21 mouse cellular contexts compared by ENCODE assay signal in genomic region chr12:16391163-16391562, GRCm38 (mm10).
DNase-seq lines count a peak whose midpoint lies in the region; ATAC-seq and TF ChIP-seq lines count a peak whose summit lies in the region.
"Had no signal": no experiment of that assay in that cellular context is flagged by ENCODE, and none has a peak within 500 bp of the region (broad histone marks: within the 10 kb centered on the region; RNA-seq: fewer than 3 reads in every experiment).

No protein-coding gene starts in this region.

- intact Hi-C loops in heart, postnatal 14 days (cut with DNase I), result no loop called here
- intact Hi-C loops in heart, postnatal 36 days (cut with DNase I), result no loop called here

- no peak for TF ChIP-seq EP300 in liver, embryonic 14.5 days (IDR thresholded peaks at IDR 0.05; ENCODE audit: low read depth)

- no peaks in the 10 kb centered on the region for H3K4me1 ChIP-seq in heart, embryonic 11.5 days (ENCODE audit: control insufficient read depth, insufficient read depth, low read length)
- H3K4me1 ChIP-seq in heart, embryonic 16.5 days (ENCODE audit: control insufficient read depth, insufficient read depth, low read length), result peaks cover 12% of the 10 kb centered on the region
- H3K4me1 ChIP-seq in liver, embryonic 11.5 days (replicated peaks; ENCODE audit: control insufficient read depth, insufficient read depth, low read length), result no peaks in the 10 kb centered on the region
- H3K4me1 ChIP-seq in liver, embryonic 14.5 days (replicated peaks; ENCODE audit: control insufficient read depth in 2 of 2, insufficient read depth in 2 of 2, low read length in 1 of 2), result peaks cover 0 to 9% of the 10 kb centered on the region in 2 experiments; a peak in 2 of 4 replicates
- H3K4me1 ChIP-seq: forebrain, embryonic 10.5 days; forebrain, embryonic 15.5 days; midbrain, embryonic 15.5 days; neural tube, embryonic 15.5 days had no signal

- no peak overlapping the region for H3K4me3 ChIP-seq in heart, embryonic 11.5 days (ENCODE audit: low read depth, low read length)
- no peak overlapping the region for H3K4me3 ChIP-seq in heart, embryonic 16.5 days (ENCODE audit: low read length)
- no peak overlapping the region for H3K4me3 ChIP-seq in liver, embryonic 11.5 days (ENCODE audit: low read depth, low read length)
- H3K4me3 ChIP-seq in liver, embryonic 14.5 days (ENCODE audit: insufficient read depth in 1 of 2, low read depth in 2 of 2, low read length in 2 of 2), result no peak overlapping the region
- H3K4me3 ChIP-seq: embryonic facial prominence, embryonic 13.5 days; forebrain, embryonic 10.5 days; forebrain, embryonic 15.5 days; layer of hippocampus, adult 2 months; midbrain, embryonic 15.5 days; neural tube, embryonic 15.5 days had no signal

- no peak for TF ChIP-seq CTCF in liver, embryonic 14.5 days (IDR thresholded peaks at IDR 0.05; ENCODE audit: low read depth)

- ATAC-seq in heart, embryonic 11.5 days (replicated peaks; ENCODE audit: insufficient number of reproducible peaks, low FRiP score, low TSS enrichment), result no peak
- ATAC-seq in heart, embryonic 16.5 days (replicated peaks; ENCODE audit: extremely low read depth, insufficient read depth, low FRiP score), result no peak
- ATAC-seq in liver, embryonic 11.5 days (replicated peaks; ENCODE audit: low FRiP score), result 0 out of 2 replicates have a peak, but pooled peaks have one; percentile 15
- ATAC-seq in liver, embryonic 14.5 days (ENCODE audit: insufficient read depth), result peak; percentile 59; the same call in 1 of the 2 replicates
- ATAC-seq: CD4-positive, CD25-positive, alpha-beta regulatory T cell, adult 4 months; hindbrain, embryonic 16.5 days; midbrain, embryonic 15.5 days had no signal

- 64% methylated on average over 5 of the region's 5 CpGs for WGBS in heart, embryonic 11.5 days (ENCODE audit: insufficient replicate concordance)
- 67% methylated on average over 5 of the region's 5 CpGs for WGBS in heart, embryonic 16.5 days
- 60% methylated on average over 5 of the region's 5 CpGs for WGBS in liver, embryonic 11.5 days
- WGBS in liver, embryonic 14.5 days (ENCODE audit: insufficient replicate concordance), result 44% methylated on average over 5 of the region's 5 CpGs

- no peaks in the 10 kb centered on the region for H3K9me3 ChIP-seq in heart, embryonic 11.5 days (replicated peaks; ENCODE audit: control insufficient read depth, low read length)
- H3K9me3 ChIP-seq in heart, embryonic 16.5 days (replicated peaks; ENCODE audit: control insufficient read depth, low read length), result peaks cover 5% of the 10 kb centered on the region; the same call in 1 of the 2 replicates
- H3K9me3 ChIP-seq in liver, embryonic 11.5 days (ENCODE audit: control insufficient read depth, low read length), result no peaks in the 10 kb centered on the region
- H3K9me3 ChIP-seq in liver, embryonic 14.5 days (ENCODE audit: control insufficient read depth, low read length), result no peaks in the 10 kb centered on the region
- H3K9me3 ChIP-seq: embryonic facial prominence, embryonic 13.5 days; forebrain, embryonic 10.5 days; forebrain, embryonic 15.5 days; midbrain, embryonic 15.5 days; neural tube, embryonic 15.5 days had no signal

- H3K4me2 ChIP-seq in heart, embryonic 11.5 days, result no peak overlapping the region
- no peak overlapping the region for H3K4me2 ChIP-seq in heart, embryonic 16.5 days (ENCODE audit: low read depth, low read length)
- no peak overlapping the region for H3K4me2 ChIP-seq in liver, embryonic 11.5 days
- H3K4me2 ChIP-seq in liver, embryonic 14.5 days (ENCODE audit: low read depth), result no peak overlapping the region
- H3K4me2 ChIP-seq: embryonic facial prominence, embryonic 13.5 days; forebrain, embryonic 15.5 days; midbrain, embryonic 15.5 days; neural tube, embryonic 15.5 days had no signal

- H3K27me3 ChIP-seq in heart, embryonic 11.5 days (ENCODE audit: control insufficient read depth, insufficient read depth, low read length), result no peaks in the 10 kb centered on the region
- H3K27me3 ChIP-seq in heart, embryonic 16.5 days (ENCODE audit: control insufficient read depth, insufficient read depth, low read length), result no peaks in the 10 kb centered on the region
- no peaks in the 10 kb centered on the region for H3K27me3 ChIP-seq in liver, embryonic 11.5 days (replicated peaks; ENCODE audit: control insufficient read depth, insufficient read depth, low read length)
- no peaks in the 10 kb centered on the region for H3K27me3 ChIP-seq in liver, embryonic 14.5 days (ENCODE audit: control insufficient read depth, insufficient read depth, low read length)
- H3K27me3 ChIP-seq: embryonic facial prominence, embryonic 13.5 days; forebrain, embryonic 15.5 days; midbrain, embryonic 15.5 days; neural tube, embryonic 15.5 days had no signal

- no peaks in the 10 kb centered on the region for H3K36me3 ChIP-seq in heart, embryonic 11.5 days (ENCODE audit: control insufficient read depth, insufficient read depth, low read length)
- no peaks in the 10 kb centered on the region for H3K36me3 ChIP-seq in heart, embryonic 16.5 days (ENCODE audit: control insufficient read depth, insufficient read depth)
- H3K36me3 ChIP-seq in liver, embryonic 11.5 days (ENCODE audit: control insufficient read depth, insufficient read depth, low read length), result no peaks in the 10 kb centered on the region
- no peaks in the 10 kb centered on the region for H3K36me3 ChIP-seq in liver, embryonic 14.5 days (replicated peaks; ENCODE audit: control insufficient read depth, insufficient read depth, low read depth)
- H3K36me3 ChIP-seq: embryonic facial prominence, embryonic 13.5 days; forebrain, embryonic 10.5 days; forebrain, embryonic 15.5 days; midbrain, embryonic 15.5 days; neural tube, embryonic 15.5 days had no signal

- no peak for DNase-seq in heart, postnatal 14 days
- DNase-seq in heart, postnatal 36 days, result no peak
- DNase-seq in liver, embryonic 11.5 days (ENCODE audit: low spot score), result no peak
- no peak for DNase-seq in liver, embryonic 14.5 days (ENCODE audit: low read depth in 3 of 3, low spot score in 3 of 3)
- no peak for DNase-seq in layer of hippocampus, postnatal 25 days (ENCODE audit: extremely low spot score in 1 of 2, low spot score in 1 of 2)
- DNase-seq: adrenal gland, postnatal 14 days; cerebellum, adult 18-20 months; left cerebral cortex, postnatal 4 days; lung, adult 18-20 months; retina, postnatal 1 day; thymus, postnatal 4 days had no signal

- H3K9ac ChIP-seq in heart, embryonic 11.5 days (ENCODE audit: low read depth, low read length), result no peak overlapping the region
- H3K9ac ChIP-seq in heart, embryonic 16.5 days (ENCODE audit: low read length), result no peak overlapping the region
- no peak overlapping the region for H3K9ac ChIP-seq in liver, embryonic 11.5 days (ENCODE audit: low read depth, low read length)
- no peak overlapping the region for H3K9ac ChIP-seq in liver, embryonic 14.5 days (replicated peaks)
- H3K9ac ChIP-seq: embryonic facial prominence, embryonic 13.5 days; forebrain, embryonic 15.5 days; midbrain, embryonic 15.5 days; neural tube, embryonic 15.5 days had no signal

- H3K27ac ChIP-seq in heart, embryonic 11.5 days (ENCODE audit: low read depth, low read length), result peak overlapping the region; percentile 55
- H3K27ac ChIP-seq in heart, embryonic 16.5 days (ENCODE audit: low read length), result peak overlapping the region; percentile 79
- no peak overlapping the region for H3K27ac ChIP-seq in liver, embryonic 11.5 days (ENCODE audit: low read depth, low read length)
- no peak overlapping the region for H3K27ac ChIP-seq in liver, embryonic 14.5 days
- H3K27ac ChIP-seq: embryonic facial prominence, embryonic 13.5 days; forebrain, embryonic 10.5 days; forebrain, embryonic 15.5 days; layer of hippocampus, adult 2 months; midbrain, embryonic 15.5 days; neural tube, embryonic 15.5 days had no signal

Comparison
In these comparisons a context has a peak if more than half of its experiments do, and no peak if none do; other contexts are left out.
1. ATAC-seq: peak in liver, embryonic 11.5 days (single experiment) and liver, embryonic 14.5 days (single experiment); none in heart, embryonic 11.5 days (single experiment) and heart, embryonic 16.5 days (single experiment).
2. H3K27ac ChIP-seq: peak in heart, embryonic 11.5 days (single experiment) and heart, embryonic 16.5 days (single experiment); none in liver, embryonic 11.5 days (single experiment) and liver, embryonic 14.5 days (single experiment).